Mouse (Mus musculus) megakaryocyte progenitor cell, adult 5-6 weeks (primary cell): ENCODE data around the gene Gm20911. TPM values are rescaled to one million over a fixed set of nuclear protein-coding genes. Genes with fewer than 3 reads are reported as not detected.
"Not testable (repeated sequence)": the region's sequence is repeated elsewhere in the genome, so short reads cannot be mapped to it uniquely, and the experiment has no call there.

Experiments used
- ATAC-seq: replicated peaks from 2 replicates; pipeline ENCODE4 v1.8.0; 2016; ENCODE audit warnings: mild to moderate bottlenecking, moderate TSS enrichment, inconsistent platforms; ENCODE audit not compliant: poor library complexity
- total RNA-seq, 2 experiments: library from RNA; stranded (forward) in 1 of 2; stranded (reverse) in 1 of 2; fragments of 157-497, 149-512 nt in 1 of 2; fragments of 200-1000 nt in 1 of 2; gene quantifications; 2 replicates each; pipeline versions ENCODE4 v1.2.3 to v1.2.4; 2015 to 2017

Gm20911 gene
- total RNA-seq (2015) = not detected in 2 replicates
- total RNA-seq (2017) = not detected in 2 replicates

DNA sequence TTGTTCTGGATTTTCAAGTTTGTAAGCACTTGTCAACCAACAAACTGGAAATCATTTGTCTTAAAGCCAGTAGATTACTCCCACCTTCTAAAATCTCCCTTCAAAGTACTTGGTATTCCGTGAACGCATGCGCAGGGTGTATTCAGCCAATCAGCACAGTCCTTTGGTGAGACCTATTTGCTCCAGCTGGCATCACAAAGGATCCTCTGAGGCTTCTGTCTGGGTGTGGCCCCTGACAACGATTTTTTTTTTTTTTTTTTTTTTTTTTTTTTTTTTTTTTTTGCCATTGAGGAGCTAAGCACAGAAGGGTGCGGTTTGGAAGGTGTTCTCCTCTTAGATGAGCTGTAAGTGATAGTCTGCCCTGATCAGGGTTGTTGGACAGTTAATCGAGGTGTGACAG, at the start of gene Gm20911:
TSS of gene Gm20911 (plus strand) at position 301 of the 400 bp plus-strand sequence.
- not testable (repeated sequence) for ATAC-seq
